Mouse (Mus musculus): ENCODE data around the gene S100a9. TPM values are rescaled to one million over a fixed set of nuclear protein-coding genes. Genes with fewer than 3 reads are reported as not detected.

S100a9 gene
- not detected for polyA plus RNA-seq (2017; shearing (Covaris generic))

GRCm38 (mm10) chr3:90695613-90696012 is at the start of gene S100a9:
Gene S100a9, minus strand, starts transcription at chr3:90695721.

GRCm38 (mm10) chr3:90726606-90727005 is 31.1 kb upstream of the S100a9 start, which contains the start of gene Pglyrp4:
Gene Pglyrp4, plus strand, starts transcription at chr3:90726906.

GRCm38 (mm10) chr3:90668846-90669245 is 26.7 kb downstream of the S100a9 start, which contains the start of gene S100a8:
Gene S100a8, plus strand, starts transcription at chr3:90668978.

GRCm38 (mm10) chr3:90653717-90654116 is 41.8 kb downstream of the S100a9 start, which contains the start of gene S100a7a:
Gene S100a7a, plus strand, starts transcription at chr3:90654017.

Other genes with a start within 250 kb of the S100a9 start
- not detected for gene Npr1, start 229.9 kb downstream of the S100a9 start, polyA plus RNA-seq (2017; shearing (Covaris generic))
- 100 to 1,000 TPM in 1 of 2 experiments, 10 to 100 TPM in 1; 93.1 to 102 TPM for gene Ilf2, start 219.6 kb downstream of the S100a9 start, polyA plus RNA-seq (2017; shearing (Covaris generic))
- 10 to 100 TPM; 97.5 to 99.8 TPM for gene Snapin, start 204.7 kb downstream of the S100a9 start, polyA plus RNA-seq (2017; shearing (Covaris generic))
- 100 to 1,000 TPM; 161 to 182 TPM for gene Chtop, start 186.2 kb downstream of the S100a9 start, polyA plus RNA-seq (2017; shearing (Covaris generic))
- 1 to 10 TPM; 1.7 to 4.3 TPM for gene S100a1, start 181.3 kb downstream of the S100a9 start, polyA plus RNA-seq (2017; shearing (Covaris generic))
- 100 to 1,000 TPM; 158 to 169 TPM for gene S100a13, start 181.3 kb downstream of the S100a9 start, polyA plus RNA-seq (2017; shearing (Covaris generic))
- gene S100a14, start 168.9 kb downstream of the S100a9 start, polyA plus RNA-seq (2017; shearing (Covaris generic)), result under 1 TPM in 1 of 2 experiments, not detected in 1; 0.40 TPM
- gene S100a16, start 158.5 kb downstream of the S100a9 start, polyA plus RNA-seq (2017; shearing (Covaris generic)), result 1 to 10 TPM in 1 of 2 experiments, under 1 TPM in 1; 0.67 to 1.1 TPM
- gene S100a3, start 135.1 kb downstream of the S100a9 start, polyA plus RNA-seq (2017; shearing (Covaris generic)), result 1 to 10 TPM in 1 of 2 experiments, under 1 TPM in 1; 0.83 to 2.9 TPM
- not detected for gene S100a2, start 105.5 kb downstream of the S100a9 start, polyA plus RNA-seq (2017; shearing (Covaris generic))
- gene Gm42674, start 93.8 kb downstream of the S100a9 start, polyA plus RNA-seq (2017; shearing (Covaris generic)), result not detected
- gene S100a4, start 92.0 kb downstream of the S100a9 start, polyA plus RNA-seq (2017; shearing (Covaris generic)), result 100 to 1,000 TPM; 106 to 233 TPM
- under 1 TPM in 1 of 2 experiments, not detected in 1; 0.40 TPM for gene S100a5, start 87.2 kb downstream of the S100a9 start, polyA plus RNA-seq (2017; shearing (Covaris generic))
- gene S100a6, start 82.8 kb downstream of the S100a9 start, polyA plus RNA-seq (2017; shearing (Covaris generic)), result 100 to 1,000 TPM; 312 to 419 TPM
- 1 to 10 TPM in 1 of 2 experiments, under 1 TPM in 1; 0.57 to 2.1 TPM for gene S100a7a, start 41.7 kb downstream of the S100a9 start, polyA plus RNA-seq (2017; shearing (Covaris generic))
- not detected for gene S100a8, start 26.7 kb downstream of the S100a9 start, polyA plus RNA-seq (2017; shearing (Covaris generic))
- gene Pglyrp4, start 31.2 kb upstream of the S100a9 start, polyA plus RNA-seq (2017; shearing (Covaris generic)), result not detected
- gene Gm5849, start 82.2 kb upstream of the S100a9 start, polyA plus RNA-seq (2017; shearing (Covaris generic)), result not detected

All from inflammation-experienced regulatory T-cells (primary cell).